In the genomic region with DNA sequence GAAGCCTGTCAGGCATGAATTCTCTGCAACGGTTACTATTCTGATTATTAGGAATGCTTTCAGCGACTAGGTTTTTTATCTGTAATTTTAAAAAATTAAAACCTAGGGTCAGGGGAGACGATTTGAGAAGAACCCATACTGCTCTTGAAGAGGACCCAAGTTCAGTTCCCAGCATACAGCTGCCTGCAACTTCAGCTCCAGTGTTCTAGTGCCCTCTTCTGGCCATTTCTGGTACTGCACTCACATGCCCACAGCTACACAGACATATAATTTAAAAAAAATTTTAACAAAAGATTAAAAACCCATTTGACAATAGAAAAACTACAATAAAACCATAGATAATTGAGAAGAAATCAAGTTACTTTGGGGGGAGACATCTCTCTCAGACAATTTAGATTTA, we compare ENCODE assay signal across 12 mouse cellular contexts. TPM values are rescaled to one million over a fixed set of nuclear protein-coding genes. Genes with fewer than 3 reads are reported as not detected.
A peak's percentile ranks its signal among the peaks of the same experiment; 100 is the strongest.
DNase-seq lines count a peak whose midpoint lies in the region; ATAC-seq and TF ChIP-seq lines count a peak whose summit lies in the region.
"Had no signal": no experiment of that assay in that cellular context is flagged by ENCODE, and none has a peak within 500 bp of the region (broad histone marks: within the 10 kb centered on the region; RNA-seq: fewer than 3 reads in every experiment).

No protein-coding gene starts in this region.

- no peaks in the 10 kb centered on the region for H3K79me2 ChIP-seq in liver, adult 2 months (ENCODE audit: control insufficient read depth, insufficient read depth, low read length)

- TF ChIP-seq POLR2A in liver, adult 2 months (IDR thresholded peaks at IDR 0.05; ENCODE audit: extremely low read depth, insufficient read depth, low read length): no peak
- TF ChIP-seq POLR2A in ES-Bruce4 (IDR thresholded peaks at IDR 0.05; ENCODE audit: insufficient read depth, low read length): no peak
- no peak for TF ChIP-seq POLR2A in bone marrow, adult 2 months (IDR thresholded peaks at IDR 0.05; ENCODE audit: borderline replicate concordance, control insufficient read depth, low read depth, low read length)

- WGBS in liver, adult 2 months: 93% methylated on average over 3 of the region's 3 CpGs
- WGBS in liver, embryonic 12.5 days (ENCODE audit: insufficient replicate concordance): 77% methylated on average over 3 of the region's 3 CpGs
- WGBS in bone marrow, adult 2 months: 84% methylated on average over 3 of the region's 3 CpGs
- 93% methylated on average over 3 of the region's 3 CpGs for WGBS in midbrain, embryonic 10.5 days

- no peak for DNase-seq in liver, adult 2 months (ENCODE audit: extremely low read depth, low read depth, low spot score)
- peak; percentile 66 for DNase-seq in splenic B cell, adult 2 months (ENCODE audit: low read depth, low spot score)
- no peak for DNase-seq in retina, embryonic 14.5 days (ENCODE audit: low spot score)
- no peak for DNase-seq in midbrain, embryonic 10.5 days (ENCODE audit: low spot score)
- DNase-seq: cerebellum, adult 11-12 months; kidney, adult 11 months; retina, postnatal 1 day had no signal

- no peak for ATAC-seq in liver, embryonic 12.5 days

- no peaks in the 10 kb centered on the region for H3K36me3 ChIP-seq in liver, adult 2 months (ENCODE audit: control insufficient read depth, insufficient read depth, low read length)
- no peaks in the 10 kb centered on the region for H3K36me3 ChIP-seq in liver, embryonic 12.5 days
- H3K36me3 ChIP-seq in ES-Bruce4 (ENCODE audit: control insufficient read depth, insufficient read depth, low read length, poor library complexity, severe bottlenecking): no peaks in the 10 kb centered on the region
- no peaks in the 10 kb centered on the region for H3K36me3 ChIP-seq in splenic B cell, adult 2 months (ENCODE audit: control insufficient read depth, insufficient read depth, low read length, poor library complexity, severe bottlenecking)
- H3K36me3 ChIP-seq in midbrain, embryonic 10.5 days: no peaks in the 10 kb centered on the region
- H3K36me3 ChIP-seq: embryonic facial prominence, embryonic 15.5 days; lung, embryonic 15.5 days had no signal

- H3K9me3 ChIP-seq in liver, embryonic 12.5 days (replicated peaks): peaks cover 6% of the 10 kb centered on the region; the same call in 1 of the 2 replicates
- no peaks in the 10 kb centered on the region for H3K9me3 ChIP-seq in ES-Bruce4 (replicated peaks; ENCODE audit: control insufficient read depth, insufficient read depth, low read length, poor library complexity, severe bottlenecking)
- peaks cover 7% of the 10 kb centered on the region; the same call in 1 of the 2 replicates for H3K9me3 ChIP-seq in midbrain, embryonic 10.5 days (replicated peaks)
- H3K9me3 ChIP-seq: embryonic facial prominence, embryonic 15.5 days had no signal

- H3K9ac ChIP-seq in liver, adult 2 months (ENCODE audit: low read depth, low read length): no peak overlapping the region
- H3K9ac ChIP-seq in liver, embryonic 12.5 days: no peak overlapping the region
- no peak overlapping the region for H3K9ac ChIP-seq in ES-Bruce4 (ENCODE audit: low read depth, poor library complexity, severe bottlenecking)
- H3K9ac ChIP-seq: embryonic facial prominence, embryonic 15.5 days; lung, embryonic 15.5 days had no signal

- TF ChIP-seq EP300 in ES-Bruce4 (IDR thresholded peaks at IDR 0.05; ENCODE audit: insufficient read depth, low read depth, low read length): no peak

- peak; percentile 29; the same call in 1 of the 2 replicates for TF ChIP-seq CTCF in liver, adult 2 months (IDR thresholded peaks at IDR 0.05; ENCODE audit: low read depth, low read length)
- peak; percentile 64 for TF ChIP-seq CTCF in ES-Bruce4 (IDR thresholded peaks at IDR 0.05; ENCODE audit: low read depth, low read length)
- TF ChIP-seq CTCF in bone marrow, adult 2 months (IDR thresholded peaks at IDR 0.05; ENCODE audit: control insufficient read depth, insufficient read depth, low read length): peak; percentile 68

- no peak overlapping the region for H3K4me3 ChIP-seq in liver, adult 2 months (ENCODE audit: insufficient read depth, low read depth, low read length)
- H3K4me3 ChIP-seq in liver, embryonic 12.5 days: no peak overlapping the region
- H3K4me3 ChIP-seq in ES-Bruce4 (ENCODE audit: low read depth, low read length): no peak overlapping the region
- H3K4me3 ChIP-seq in bone marrow, adult 2 months (replicated peaks; ENCODE audit: control insufficient read depth, low read depth, low read length): no peak overlapping the region
- H3K4me3 ChIP-seq in midbrain, embryonic 10.5 days: no peak overlapping the region
- H3K4me3 ChIP-seq: embryonic facial prominence, embryonic 15.5 days; lung, embryonic 15.5 days had no signal

- H3K27me3 ChIP-seq in liver, adult 2 months (ENCODE audit: control insufficient read depth, insufficient read depth, low read length): no peaks in the 10 kb centered on the region
- no peaks in the 10 kb centered on the region for H3K27me3 ChIP-seq in liver, embryonic 12.5 days (replicated peaks)
- no peaks in the 10 kb centered on the region for H3K27me3 ChIP-seq in ES-Bruce4 (ENCODE audit: control insufficient read depth, insufficient read depth, low read length, poor library complexity, severe bottlenecking)
- no peaks in the 10 kb centered on the region for H3K27me3 ChIP-seq in splenic B cell, adult 2 months (ENCODE audit: control insufficient read depth, insufficient read depth, low read length, poor library complexity, severe bottlenecking)
- no peaks in the 10 kb centered on the region for H3K27me3 ChIP-seq in midbrain, embryonic 10.5 days (ENCODE audit: low read depth, poor library complexity, severe bottlenecking)
- H3K27me3 ChIP-seq: embryonic facial prominence, embryonic 15.5 days; lung, embryonic 15.5 days had no signal

- H3K4me2 ChIP-seq in liver, embryonic 12.5 days: no peak overlapping the region
- H3K4me2 ChIP-seq: embryonic facial prominence, embryonic 15.5 days; lung, embryonic 15.5 days had no signal

- H3K4me1 ChIP-seq in liver, adult 2 months (ENCODE audit: control insufficient read depth, insufficient read depth, low read length): no peaks in the 10 kb centered on the region
- H3K4me1 ChIP-seq in liver, embryonic 12.5 days: peaks cover 21% of the 10 kb centered on the region
- no peaks in the 10 kb centered on the region for H3K4me1 ChIP-seq in ES-Bruce4 (ENCODE audit: control insufficient read depth, insufficient read depth, low read length)
- H3K4me1 ChIP-seq in bone marrow, adult 2 months (ENCODE audit: control insufficient read depth, insufficient read depth, low read length): peaks cover 1% of the 10 kb centered on the region; the same call in 1 of the 2 replicates
- no peaks in the 10 kb centered on the region for H3K4me1 ChIP-seq in midbrain, embryonic 10.5 days
- H3K4me1 ChIP-seq: embryonic facial prominence, embryonic 15.5 days; lung, embryonic 15.5 days had no signal

- no peak overlapping the region for H3K27ac ChIP-seq in liver, adult 2 months (replicated peaks; ENCODE audit: insufficient read depth, low read depth, low read length)
- H3K27ac ChIP-seq in liver, embryonic 12.5 days: no peak overlapping the region
- no peak overlapping the region for H3K27ac ChIP-seq in ES-Bruce4 (ENCODE audit: insufficient read depth, low read length)
- no peak overlapping the region for H3K27ac ChIP-seq in bone marrow, adult 2 months (ENCODE audit: control insufficient read depth, insufficient read depth, low read depth, low read length, poor library complexity)
- H3K27ac ChIP-seq in midbrain, embryonic 10.5 days (replicated peaks): no peak overlapping the region
- H3K27ac ChIP-seq: embryonic facial prominence, embryonic 15.5 days; lung, embryonic 15.5 days had no signal

RNA-seq across cellular contexts. Expression of a gene that starts 20.5 kb away (rescaled TPM):
- 11.6 and 13.9 TPM in 2 replicates for total RNA-seq in liver, adult 2 months (2014; rRNA removed)
- polyA plus RNA-seq in liver, adult 2 months (2012; rRNA removed): 2.6 and 2.7 TPM in 2 replicates
- 3.9 and 4.4 TPM in 2 replicates for polyA plus RNA-seq in liver, embryonic 12.5 days (2016; fragmentation: Nextera tagmentation; extraction: Ambion mirVana)
- 0.91 and 1.3 TPM in 2 replicates for polyA plus RNA-seq in ES-Bruce4 (2011; ENCODE audit: insufficient read depth, insufficient read length, low read depth, missing spikeins)
- polyA plus RNA-seq in bone marrow, adult 2 months (2011; ENCODE audit: insufficient read depth, insufficient read length, low replicate concordance, missing spikeins): 4.2 and 16.4 TPM in 2 replicates
- 2.2 and 2.7 TPM in 2 replicates for polyA plus RNA-seq in midbrain, embryonic 10.5 days (2016; fragmentation: Nextera tagmentation; extraction: Ambion mirVana)
